Mouse (Mus musculus): ENCODE data around the gene Dis3l2.

The Dis3l2 gene

DNA sequence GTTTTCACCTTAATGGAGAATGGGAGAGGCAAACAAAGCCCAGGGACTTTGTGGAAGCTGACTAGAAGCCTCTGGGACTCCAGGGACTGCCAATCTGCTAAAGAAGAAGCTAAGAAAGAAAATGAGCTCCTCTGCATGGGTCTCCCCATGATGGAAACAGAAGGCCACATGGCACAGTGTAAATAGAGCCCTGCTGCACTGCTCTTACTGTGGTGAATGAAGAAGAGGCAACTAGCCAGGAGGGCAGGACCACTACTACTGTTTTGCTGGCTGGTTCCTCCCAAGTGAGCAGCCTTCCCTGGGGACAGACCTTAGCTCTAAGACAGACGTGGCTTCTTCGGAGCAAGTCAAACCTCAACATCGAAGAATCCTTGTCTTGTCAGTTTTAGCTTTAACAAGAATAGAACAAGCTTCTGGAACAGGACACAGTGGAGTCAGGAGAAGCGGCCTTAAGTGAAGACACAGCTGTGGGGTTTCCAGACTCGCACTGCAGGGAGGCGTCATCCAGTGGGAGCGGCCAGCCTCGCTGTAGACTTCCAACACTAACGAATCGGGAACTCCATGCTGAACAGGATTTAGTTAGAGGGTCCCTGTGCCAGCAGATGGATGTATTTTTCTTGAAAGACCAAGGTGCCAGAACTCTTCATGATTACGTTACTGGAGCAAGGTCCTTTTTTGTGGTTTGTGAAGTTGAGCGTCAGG is 307.2 kb downstream of the Dis3l2 start:
- DNase-seq = peak; percentile 5 to 14

DNA sequence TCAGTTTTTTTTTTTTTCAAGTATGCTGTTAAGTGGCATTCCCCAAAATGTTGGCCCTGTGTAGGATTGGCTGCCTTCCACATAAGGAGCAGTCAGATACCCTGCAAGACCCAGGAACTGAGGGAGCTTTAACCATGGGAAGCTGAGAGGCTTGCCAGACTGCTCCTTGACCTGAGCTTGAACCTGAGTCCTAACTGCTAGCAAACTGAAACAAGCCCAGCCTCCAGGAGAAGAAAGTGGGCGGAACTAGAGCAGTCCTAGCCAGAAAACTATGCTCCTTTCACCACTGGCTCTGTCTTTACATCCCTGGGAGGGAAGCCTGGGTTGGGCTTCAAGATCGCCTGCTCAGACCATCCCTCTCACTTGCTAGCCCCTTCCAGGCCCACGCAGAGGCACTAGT is 308.1 kb downstream of the Dis3l2 start:
- peak; percentile 82 to 86 for DNase-seq

DNA sequence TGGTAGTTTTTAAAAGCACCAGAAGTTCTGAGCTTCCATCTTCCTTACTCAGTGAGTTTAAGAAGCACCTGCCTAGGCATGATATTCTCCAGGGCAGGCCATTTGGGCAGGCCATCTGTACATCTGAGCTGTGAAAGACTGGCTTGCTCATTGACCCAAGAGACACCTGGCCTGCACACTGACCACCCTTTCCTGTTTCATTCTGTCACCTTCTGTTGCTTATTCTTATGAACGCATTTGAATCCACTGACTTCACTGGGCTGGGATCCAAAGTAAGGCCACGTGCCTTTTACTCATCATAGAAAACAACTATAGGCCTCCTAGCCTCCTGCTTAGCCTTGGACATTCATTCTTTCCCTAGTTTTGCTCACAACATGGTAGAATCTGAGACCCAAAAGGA is 309.0 kb downstream of the Dis3l2 start:
- no peak for DNase-seq

DNA sequence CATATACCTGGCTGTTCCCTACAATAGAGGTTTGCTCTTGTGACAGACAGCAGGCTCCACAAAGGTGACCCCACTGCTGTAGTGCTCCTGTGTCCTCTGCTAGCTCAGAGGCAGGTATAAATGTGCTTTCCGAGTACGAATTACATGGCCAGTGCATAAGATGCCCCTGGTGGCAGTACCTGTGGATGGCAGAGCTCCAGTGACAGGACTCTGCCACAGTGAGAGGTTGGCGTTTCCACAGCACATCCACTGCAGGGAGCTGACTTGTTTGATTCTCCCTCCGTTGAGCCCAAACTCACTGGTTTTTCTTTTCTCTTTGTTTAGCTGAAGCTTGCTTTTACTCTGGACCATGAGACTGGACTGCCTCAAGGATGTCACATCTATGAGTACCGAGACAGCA is 317.1 kb downstream of the Dis3l2 start:
- DNase-seq = no peak

DNA sequence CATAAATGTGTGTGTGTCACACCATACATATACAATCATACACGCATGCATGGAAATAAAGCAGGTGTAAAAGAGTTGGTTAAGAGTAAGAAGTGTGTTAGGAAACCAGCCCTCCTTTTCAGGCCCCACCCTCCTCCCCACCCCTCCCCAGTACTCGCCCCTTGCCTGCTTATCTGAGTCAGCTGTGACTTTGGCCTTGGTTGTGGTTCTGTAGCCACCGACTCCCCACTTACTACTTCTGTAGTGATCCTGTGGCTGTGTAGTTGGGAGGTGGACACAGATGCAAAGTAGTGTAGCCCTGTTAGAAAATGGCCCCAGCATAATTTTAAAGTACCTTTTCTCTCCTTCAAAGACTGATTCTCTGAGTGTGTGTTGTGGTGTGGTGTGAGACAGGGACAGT is 318.0 kb downstream of the Dis3l2 start:
- no peak for DNase-seq

DNA sequence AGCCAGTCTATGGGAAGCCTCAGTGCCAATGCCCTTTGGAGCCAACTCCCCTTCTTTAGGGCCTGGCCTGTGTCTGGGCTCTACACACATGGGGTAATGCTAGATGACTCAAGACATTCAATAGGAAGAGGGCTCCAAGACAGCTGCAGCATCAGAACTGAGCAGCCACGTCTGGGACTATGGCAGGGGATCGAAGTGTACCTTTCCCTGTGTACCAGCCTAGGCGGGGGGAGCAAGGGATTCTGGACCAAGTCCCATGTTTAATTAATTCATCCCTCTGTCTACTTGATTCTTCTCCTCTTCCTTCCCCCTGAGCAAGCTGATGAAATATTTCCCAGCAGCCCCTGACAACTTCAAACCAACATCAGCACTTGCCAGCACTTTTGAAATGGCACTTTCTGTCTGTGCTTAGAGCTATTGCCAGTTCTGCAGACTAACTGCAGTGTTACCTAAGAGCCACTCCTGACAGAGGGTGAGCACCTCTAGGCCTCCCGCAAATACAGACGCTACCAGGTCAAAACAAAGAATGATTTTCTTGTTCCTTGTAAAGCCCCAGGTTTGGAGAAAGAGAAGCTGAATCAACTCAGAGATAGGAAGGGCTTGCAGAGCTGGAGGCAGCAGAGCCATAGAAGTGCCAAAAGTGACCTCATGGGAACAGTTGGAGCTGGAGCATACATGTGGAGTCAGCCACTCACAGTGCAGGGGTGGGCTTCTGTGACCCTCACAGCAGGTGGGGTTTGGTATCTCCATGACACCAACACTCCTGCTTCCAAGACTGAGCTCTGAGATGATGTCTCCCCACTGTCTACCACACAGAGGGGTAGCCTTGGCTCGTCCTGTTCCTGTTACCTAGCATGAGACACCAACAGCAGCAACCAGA is 319.9 kb downstream of the Dis3l2 start:
- peak; percentile 64 to 76 for DNase-seq

DNA sequence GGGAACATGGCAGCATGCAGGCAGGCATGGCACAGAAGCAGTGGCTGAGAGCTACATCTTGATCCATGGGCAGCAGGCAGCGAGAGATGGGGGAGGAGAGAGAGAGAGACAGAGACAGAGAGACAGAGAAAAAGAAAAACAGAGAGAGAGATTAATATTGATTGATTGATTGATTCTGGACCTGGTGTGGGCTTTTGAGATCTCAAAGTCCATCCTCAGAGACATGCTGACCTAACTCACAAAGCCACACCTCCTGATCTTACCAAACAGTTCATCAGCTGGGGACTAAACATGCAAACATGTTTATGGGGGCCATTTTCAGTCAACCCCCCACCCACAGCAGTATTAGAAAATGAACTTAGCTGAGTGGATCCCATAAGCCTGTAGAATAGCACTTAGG is 321.4 kb downstream of the Dis3l2 start:
- DNase-seq = no peak

DNA sequence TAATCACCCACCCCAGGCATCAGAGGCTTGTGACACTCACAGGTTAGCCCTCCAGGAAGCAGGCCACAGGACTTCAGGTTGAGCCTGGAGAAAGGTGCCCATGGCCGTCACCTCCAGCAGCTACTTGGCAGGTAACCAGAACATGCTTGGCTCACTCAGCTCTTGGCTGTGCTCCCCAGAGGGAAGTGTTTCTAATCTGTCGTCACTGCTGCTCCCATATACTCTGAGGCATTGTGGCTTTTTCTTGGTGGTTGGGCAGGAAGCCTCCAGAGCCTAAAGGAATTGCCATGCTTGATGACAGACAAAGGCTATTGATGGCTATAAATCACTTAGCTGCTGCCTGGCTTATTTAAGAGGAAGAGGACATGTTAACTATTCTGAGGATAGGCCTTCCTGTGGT is 325.2 kb downstream of the Dis3l2 start:
- DNase-seq = peak; percentile 81 to 87

DNA sequence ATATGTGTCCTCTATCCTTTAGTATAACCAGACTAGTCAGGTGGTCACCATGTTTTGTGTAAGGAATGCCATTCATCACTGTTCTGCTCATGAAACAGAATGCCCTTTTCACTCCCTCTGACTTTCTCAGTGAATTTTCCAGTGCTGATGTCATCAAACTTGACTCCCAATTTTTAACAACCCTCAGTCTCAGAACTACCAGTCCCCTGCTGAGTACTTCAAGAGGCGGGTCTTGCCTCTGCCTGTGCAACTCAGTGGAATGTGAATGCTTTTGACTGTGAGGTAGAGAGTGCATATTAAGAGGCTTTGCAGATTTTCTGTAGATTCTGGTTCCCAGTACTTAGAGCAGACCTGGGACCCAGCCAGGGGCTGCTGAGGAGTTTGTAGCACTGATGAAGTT is 327.0 kb downstream of the Dis3l2 start:
- DNase-seq = peak in 1 of 2 experiments; percentile 57

DNA sequence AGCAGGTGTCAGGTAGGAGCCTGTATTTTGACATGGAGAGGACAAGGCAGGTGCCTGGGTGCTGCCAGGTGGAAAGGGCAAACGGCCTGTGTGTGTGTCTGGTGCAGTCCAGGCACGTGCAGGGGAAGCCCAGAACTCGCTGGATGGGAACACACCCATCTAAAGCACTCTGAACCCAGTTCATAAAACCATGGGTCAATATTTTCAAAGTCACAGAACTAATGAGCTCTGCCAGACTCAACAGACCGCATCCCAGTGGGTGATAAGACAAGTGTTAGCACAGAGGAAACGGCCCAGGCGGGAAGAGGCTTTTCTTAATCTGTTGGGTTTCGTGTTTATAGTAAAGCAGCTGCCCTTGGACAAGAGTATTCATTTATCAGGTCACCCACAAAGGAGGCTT is 328.9 kb downstream of the Dis3l2 start:
- DNase-seq = peak; percentile 28 to 66

DNA sequence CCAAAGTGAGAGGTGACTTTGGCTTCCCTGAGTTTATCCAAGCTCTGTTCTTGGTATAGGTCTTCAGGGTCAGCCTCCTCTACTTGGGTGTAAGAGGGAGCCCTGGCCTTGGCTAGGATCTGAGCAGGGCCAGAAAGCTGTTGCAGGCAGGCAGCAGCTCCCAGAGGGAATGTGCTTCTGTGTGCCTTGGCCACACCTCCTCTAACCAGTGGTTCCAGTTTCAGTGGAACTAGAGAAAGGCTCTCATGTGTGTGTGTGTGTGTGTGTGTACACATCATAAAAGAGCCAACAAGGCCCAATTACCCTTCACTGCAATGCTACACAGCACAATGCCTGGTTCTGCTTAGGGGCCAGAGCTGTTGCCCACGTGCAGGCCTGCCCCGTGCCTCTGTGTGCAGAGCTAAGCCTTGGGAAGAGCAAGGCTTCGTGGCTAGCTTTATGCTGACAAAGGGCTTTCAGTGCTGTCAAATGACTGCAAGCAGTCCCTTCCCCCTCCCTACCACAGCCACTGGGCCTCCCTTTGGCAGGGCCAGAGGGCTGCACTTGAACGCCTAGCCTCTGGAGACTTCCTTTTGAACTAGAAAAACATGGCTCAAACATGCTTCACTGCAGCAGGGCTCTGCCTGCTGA is 332.0 kb downstream of the Dis3l2 start:
- peak; percentile 46 to 67 for DNase-seq

DNA sequence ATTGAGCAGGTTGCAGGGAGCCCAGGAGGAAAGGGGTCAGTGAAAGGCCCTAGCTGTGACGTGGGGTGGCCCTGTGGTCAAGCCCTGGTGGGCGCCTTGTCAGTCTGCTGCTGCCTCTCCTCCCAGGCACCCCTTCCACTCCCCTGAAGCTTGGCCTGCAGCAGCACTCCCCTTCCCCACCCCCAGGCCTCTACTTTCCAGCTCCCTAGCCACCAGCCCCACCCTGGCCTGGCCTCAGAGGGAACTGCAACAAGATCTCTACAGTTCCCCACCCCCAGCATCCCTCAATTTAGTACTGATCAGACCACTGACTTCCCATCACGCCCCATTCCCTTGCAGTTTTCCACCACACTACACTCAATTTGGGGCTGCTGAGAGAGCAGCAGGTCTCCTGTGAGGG is 332.7 kb downstream of the Dis3l2 start:
- no peak for DNase-seq

DNA sequence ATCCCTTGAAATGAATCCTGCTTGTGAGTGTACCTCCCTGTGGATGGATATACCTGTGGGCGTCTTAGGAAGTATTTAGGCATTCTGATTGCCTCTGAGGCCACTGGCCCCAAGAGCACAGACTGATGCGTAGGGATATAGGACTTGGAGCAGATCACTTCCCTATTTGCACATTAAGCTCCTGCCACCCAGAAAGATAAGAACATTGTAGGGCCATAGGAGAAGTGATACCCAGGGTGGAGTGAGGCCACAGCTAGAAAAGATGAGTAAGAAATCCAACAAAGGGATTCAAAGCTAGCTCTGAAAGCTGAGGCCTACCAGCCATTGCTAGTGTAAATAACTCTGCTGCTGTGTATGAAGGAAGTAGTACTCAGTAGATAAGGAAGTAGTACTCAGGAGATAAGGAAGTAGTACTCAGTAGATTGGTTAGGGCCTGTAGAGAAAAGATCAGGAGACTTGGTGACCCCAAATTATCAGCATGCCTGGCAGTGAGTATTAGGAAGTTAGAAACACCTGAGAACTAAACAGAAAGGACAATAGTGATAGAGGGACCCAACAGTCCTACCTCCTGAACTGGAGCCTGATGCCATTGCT is 335.0 kb downstream of the Dis3l2 start:
- no peak for DNase-seq

DNA sequence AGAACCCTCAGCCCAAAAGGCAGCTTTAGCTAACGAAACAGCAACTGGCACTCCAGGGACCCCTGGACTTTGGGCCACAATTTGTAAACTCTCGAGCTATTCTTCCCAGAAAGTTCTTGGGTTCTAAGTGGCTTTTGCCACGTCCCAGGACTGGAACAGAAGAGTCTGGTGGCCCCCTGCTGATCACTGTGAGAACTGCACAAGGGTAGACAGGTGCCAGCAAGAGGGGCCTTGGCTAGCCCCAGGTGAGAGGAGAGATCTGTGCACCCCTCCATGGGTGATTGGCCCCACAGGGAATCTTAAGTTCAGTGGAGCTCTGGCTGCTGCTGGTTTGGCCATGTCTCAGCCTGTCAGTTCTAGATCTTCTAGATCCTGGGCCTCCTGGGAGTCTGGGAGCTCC is 337.5 kb downstream of the Dis3l2 start:
- peak; percentile 58 to 68 for DNase-seq

DNA sequence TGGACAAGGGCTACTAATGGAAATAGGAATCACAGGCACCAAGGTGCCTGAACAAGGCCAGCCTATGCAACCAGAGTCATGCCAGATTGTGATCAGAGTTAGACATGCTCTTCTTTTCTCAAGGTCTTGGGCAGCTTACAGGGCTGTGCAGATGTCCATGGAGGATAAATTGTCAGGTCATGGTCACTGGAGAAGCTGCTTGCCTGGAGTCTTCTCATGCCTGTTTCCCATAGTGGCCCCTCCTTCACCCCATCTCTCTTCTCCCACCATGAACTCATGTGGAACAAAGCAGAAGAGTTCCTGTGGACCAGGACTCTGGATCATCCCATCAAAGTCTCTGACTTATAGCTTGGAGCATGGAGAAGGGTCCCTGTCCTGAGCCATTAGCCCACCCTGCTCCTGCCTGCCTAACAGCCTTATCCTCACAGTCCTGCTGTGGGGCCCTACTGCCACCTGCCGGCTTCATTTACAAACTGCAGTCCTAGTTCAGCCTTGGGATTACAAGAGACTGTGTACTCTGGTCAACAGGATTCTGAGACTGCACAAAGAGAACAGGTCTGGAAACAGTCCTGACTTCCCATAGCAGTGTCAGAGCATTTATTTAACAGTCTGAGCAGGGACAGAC is 338.3 kb downstream of the Dis3l2 start:
- peak; percentile 53 to 60 for DNase-seq

DNA sequence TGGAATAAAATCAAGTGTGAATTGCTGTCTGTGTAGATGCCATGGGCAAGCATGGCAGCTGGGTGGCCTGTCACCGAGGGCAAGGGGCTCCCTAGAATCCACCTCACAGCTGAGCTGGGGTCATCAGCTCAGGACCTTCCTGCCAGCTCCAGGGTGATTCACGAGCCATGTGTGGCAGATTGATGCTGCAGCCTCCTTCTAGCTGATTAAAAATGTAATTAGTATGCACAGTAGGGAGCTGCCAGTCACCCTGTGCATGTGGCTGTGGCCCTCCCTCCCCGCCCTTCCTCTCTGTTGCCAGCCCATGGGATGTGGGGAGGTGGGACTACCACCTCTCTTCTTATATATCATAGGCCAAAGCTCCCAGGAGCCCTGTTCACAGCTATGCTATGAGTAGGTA is 346.5 kb downstream of the Dis3l2 start:
- no peak for DNase-seq

DNA sequence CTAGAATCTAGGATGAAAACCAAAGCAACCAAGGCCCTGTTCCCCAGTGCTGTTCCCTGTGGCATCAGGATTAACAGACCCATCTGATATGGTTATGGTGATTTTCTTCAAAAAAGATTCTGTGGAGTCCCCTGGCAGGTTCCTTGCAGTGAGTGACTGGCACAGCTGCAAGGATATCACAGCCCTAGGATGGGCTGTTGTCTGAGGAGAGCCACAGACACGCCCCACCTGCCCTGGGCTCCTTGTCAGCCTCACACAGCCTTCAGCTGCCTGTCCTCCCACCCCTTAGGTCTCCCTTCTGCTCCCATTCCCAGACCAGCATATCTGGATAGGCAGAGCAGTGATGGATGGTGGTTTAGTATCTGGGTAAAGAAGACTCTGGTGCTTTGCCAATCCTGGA is 347.1 kb downstream of the Dis3l2 start:
- no peak for DNase-seq

DNA sequence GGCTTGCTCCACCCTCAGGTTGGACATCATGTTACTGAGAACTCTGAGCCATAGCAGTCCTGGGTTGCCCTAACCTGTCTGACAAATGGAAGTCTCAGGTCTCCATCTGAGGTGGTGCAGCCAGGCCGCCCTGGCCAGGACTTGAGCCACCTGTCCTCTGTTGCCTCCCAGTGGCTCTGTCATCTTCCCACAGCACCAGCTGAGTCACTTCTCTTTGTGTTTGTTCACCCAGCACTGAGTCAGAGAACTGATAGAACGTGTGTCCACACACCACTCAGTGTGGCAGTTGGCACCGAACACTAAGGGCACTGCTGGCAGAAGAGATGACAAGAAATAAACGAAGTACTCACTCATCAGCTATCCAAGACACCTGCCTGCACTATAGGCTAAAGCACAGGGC is 347.8 kb downstream of the Dis3l2 start:
- DNase-seq = no peak

DNA sequence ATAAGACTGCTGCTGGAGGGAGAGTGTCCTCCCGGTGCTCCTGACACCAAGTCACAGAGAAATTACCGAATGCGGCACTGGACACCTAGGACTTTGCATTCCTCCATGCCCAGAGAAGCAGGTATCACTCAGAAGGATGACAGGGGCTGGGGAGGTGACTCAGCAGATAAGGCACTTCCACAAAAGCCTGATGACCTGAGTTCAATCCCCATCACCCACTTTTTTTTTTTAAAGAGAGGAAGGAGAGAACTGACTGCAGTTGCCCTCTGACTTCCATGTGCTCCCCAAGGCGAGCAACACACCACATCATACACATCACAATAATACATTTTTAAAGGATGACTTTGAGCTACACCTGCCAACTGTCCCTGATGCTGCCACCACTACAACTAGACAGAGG is 353.5 kb downstream of the Dis3l2 start:
- DNase-seq = no peak

DNA sequence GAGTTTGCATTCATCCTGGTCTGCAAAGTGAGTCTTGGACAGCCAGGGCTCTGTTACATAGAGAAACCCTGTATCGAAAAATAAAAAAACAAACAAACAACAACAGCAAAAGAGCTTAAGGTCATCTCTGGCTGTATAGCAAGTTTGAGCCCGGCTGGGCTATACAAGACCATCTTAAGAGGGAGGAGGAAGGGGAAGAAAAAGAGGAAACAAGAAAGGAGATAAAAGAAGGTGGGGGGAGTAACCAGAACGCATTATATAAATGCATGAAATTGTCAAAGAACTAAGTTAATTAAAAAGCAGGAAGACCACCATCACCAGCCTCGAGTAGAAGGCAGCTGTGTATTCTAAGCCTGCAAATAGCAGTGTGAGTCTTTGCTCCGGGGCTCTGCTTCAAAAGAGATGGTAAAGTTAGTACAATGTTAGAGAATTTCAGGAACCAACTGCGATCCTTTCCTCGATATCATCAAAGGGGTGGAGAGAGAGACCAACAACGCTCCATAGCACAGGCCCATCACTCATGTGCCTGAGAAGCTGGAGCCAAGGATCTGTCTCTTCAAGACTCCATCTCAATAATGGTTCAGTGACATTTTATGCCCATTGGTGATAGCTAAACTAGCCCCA is 355.5 kb downstream of the Dis3l2 start:
- no peak for DNase-seq

DNA sequence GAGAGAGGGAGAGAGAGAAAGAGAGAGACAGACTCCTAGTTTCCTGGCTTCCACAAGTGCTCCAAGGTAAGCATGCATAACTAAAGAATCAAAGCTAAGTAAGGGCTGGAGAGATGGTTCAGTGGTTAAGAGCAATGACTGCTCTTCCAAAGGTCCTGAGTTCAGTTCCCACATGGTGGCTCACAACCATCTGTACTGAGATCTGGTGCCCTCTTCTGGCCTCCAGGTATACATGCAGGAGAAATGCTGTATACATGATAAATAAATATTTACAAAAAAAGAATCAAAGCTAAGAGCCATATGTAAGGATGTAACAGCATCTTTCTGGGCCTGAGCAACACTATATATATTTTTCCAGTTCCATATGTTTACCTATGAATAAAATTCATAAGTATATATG is 357.3 kb downstream of the Dis3l2 start:
- no peak for DNase-seq

DNA sequence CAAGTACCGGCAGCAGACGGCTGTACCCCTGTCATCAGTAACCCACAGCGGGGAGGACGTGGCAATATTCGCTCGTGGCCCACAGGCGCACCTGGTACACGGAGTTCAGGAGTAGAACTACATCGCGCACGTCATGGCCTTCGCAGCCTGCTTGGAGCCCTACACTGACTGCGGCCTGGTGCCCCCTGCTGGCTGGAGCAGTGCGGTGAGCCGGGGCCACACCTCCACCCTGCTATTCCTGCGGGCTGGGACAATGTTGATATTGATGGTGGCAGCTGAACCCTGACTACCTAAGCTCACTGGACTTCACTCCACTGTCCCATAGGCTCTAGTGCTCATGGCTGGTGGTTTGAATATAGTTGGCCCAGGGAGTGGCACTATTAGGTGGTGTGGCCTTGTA is 367.1 kb downstream of the Dis3l2 start:
- DNase-seq = peak; percentile 9 to 29
